Mouse (Mus musculus) heart, postnatal 25 days (tissue): ENCODE data around the gene Vangl1. TPM values are rescaled to one million over a fixed set of nuclear protein-coding genes. Genes with fewer than 3 reads are reported as not detected.
"Not testable (repeated sequence)": the region's sequence is repeated elsewhere in the genome, so short reads cannot be mapped to it uniquely, and the experiment has no call there.

Experiments
- DNase-seq: peaks from one replicate; pipeline ENCODE4 v3.0.0; 2022; ENCODE audit warnings: low spot score
- intact Hi-C: fragments of 180-260 bp; cut with DNase I; formaldehyde crosslinking; loops from one replicate; pipeline ENCODE4 v1.15.1; 2025
- total RNA-seq, 2 experiments: library from RNA; stranded (reverse); gene quantifications; 2 replicates each; pipeline ENCODE4 v1.2.3; 2021

Gene Vangl1
- total RNA-seq, result 10 to 100 TPM; 11.3 to 12.9 TPM

GRCm38 (mm10) chr3:102203781-102204721 is at the start of gene Vangl1:
Vangl1 (minus strand) TSS chr3:102204693.
- intact Hi-C loops, result loop anchor here (5.0 kb wide), 2 partner anchors 37 to 72 kb away; no protein-coding TSS in a partner anchor
- peak; percentile 70 for DNase-seq

GRCm38 (mm10) chr3:102253554-102253953 is 49.1 kb upstream of the Vangl1 start:
- intact Hi-C loops, result no loop called here
- DNase-seq, result no peak

GRCm38 (mm10) chr3:102252927-102253326 is 48.4 kb upstream of the Vangl1 start:
- no peak for DNase-seq
- intact Hi-C loops, result no loop called here

- intact Hi-C loops, result no loop called here
Observed at GRCm38 (mm10) chr3:102250873-102251272, 46.4 kb upstream of the Vangl1 start.

GRCm38 (mm10) chr3:102249401-102249991 is 45.0 kb upstream of the Vangl1 start:
- no peak for DNase-seq
- intact Hi-C loops, result loop anchor here (2.0 to 10.0 kb wide), 3 partner anchors 215 to 555 kb away; partner anchors contain the start of gene Ngf

More at GRCm38 (mm10) chr3:102250873-102251272, 46.4 kb upstream of the Vangl1 start:
- no peak for DNase-seq

- no peak for DNase-seq
- intact Hi-C loops, result loop anchor here (5.0 to 10.0 kb wide), 3 partner anchors 112 to 347 kb away; partner anchors contain the start of gene Ngf
Observed at GRCm38 (mm10) chr3:102244601-102245000, 40.1 kb upstream of the Vangl1 start.

- intact Hi-C loops, result loop anchor here (1.0 to 10.0 kb wide), 4 partner anchors 111 to 346 kb away; partner anchors contain the start of gene Ngf
- DNase-seq, result no peak
Observed at GRCm38 (mm10) chr3:102242854-102243253, 38.4 kb upstream of the Vangl1 start.

GRCm38 (mm10) chr3:102231418-102232134 is 27.1 kb upstream of the Vangl1 start:
- DNase-seq, result no peak
- intact Hi-C loops, result no loop called here

GRCm38 (mm10) chr3:102222756-102223155 is 18.3 kb upstream of the Vangl1 start:
- DNase-seq, result no peak
- intact Hi-C loops, result no loop called here

- DNase-seq, result no peak
Observed at GRCm38 (mm10) chr3:102218301-102218700, 13.8 kb upstream of the Vangl1 start.

GRCm38 (mm10) chr3:102214736-102215135 is 10.2 kb upstream of the Vangl1 start:
- intact Hi-C loops, result no loop called here
- DNase-seq, result no peak

More at GRCm38 (mm10) chr3:102218301-102218700, 13.8 kb upstream of the Vangl1 start:
- intact Hi-C loops, result no loop called here

- no peak for DNase-seq
- intact Hi-C loops, result no loop called here
Observed at GRCm38 (mm10) chr3:102214299-102214698, 9.8 kb upstream of the Vangl1 start.

- intact Hi-C loops, result no loop called here
- DNase-seq, result no peak
Observed at GRCm38 (mm10) chr3:102212896-102213295, 8.4 kb upstream of the Vangl1 start.

GRCm38 (mm10) chr3:102212336-102212735 is 7.8 kb upstream of the Vangl1 start:
- no peak for DNase-seq
- intact Hi-C loops, result no loop called here

GRCm38 (mm10) chr3:102211340-102211739 is 6.8 kb upstream of the Vangl1 start:
- intact Hi-C loops, result no loop called here

GRCm38 (mm10) chr3:102210775-102211174 is 6.3 kb upstream of the Vangl1 start:
- no peak for DNase-seq

More at GRCm38 (mm10) chr3:102211340-102211739, 6.8 kb upstream of the Vangl1 start:
- no peak for DNase-seq

GRCm38 (mm10) chr3:102208861-102209260 is 4.4 kb upstream of the Vangl1 start:
- no peak for DNase-seq
- intact Hi-C loops, result no loop called here

More at GRCm38 (mm10) chr3:102210775-102211174, 6.3 kb upstream of the Vangl1 start:
- intact Hi-C loops, result no loop called here

GRCm38 (mm10) chr3:102205458-102205830 is 951 bp upstream of the Vangl1 start:
- intact Hi-C loops, result no loop called here
- no peak for DNase-seq

- DNase-seq, result not testable (repeated sequence)
- intact Hi-C loops, result loop anchor here (5.0 kb wide), 2 partner anchors 38 to 73 kb away; no protein-coding TSS in a partner anchor
Observed at GRCm38 (mm10) chr3:102204734-102205457, 403 bp upstream of the Vangl1 start.
